Mouse (Mus musculus) kidney, postnatal 10 days (tissue): ENCODE measurements around the gene Apobec1.
"Not testable (repeated sequence)": the region's sequence is repeated elsewhere in the genome, so short reads cannot be mapped to it uniquely, and the experiment has no call there.

Experiments
- DNase-seq: peaks from one replicate; pipeline ENCODE4 v3.0.0; 2021; ENCODE audit warnings: mixed read lengths

Apobec1 gene

GRCm38 (mm10) chr6:122602992-122603322 is 713 bp upstream of the Apobec1 start:
- DNase-seq, result no peak

GRCm38 (mm10) chr6:122601615-122602014 is 629 bp downstream of the Apobec1 start:
- no peak for DNase-seq

DNA sequence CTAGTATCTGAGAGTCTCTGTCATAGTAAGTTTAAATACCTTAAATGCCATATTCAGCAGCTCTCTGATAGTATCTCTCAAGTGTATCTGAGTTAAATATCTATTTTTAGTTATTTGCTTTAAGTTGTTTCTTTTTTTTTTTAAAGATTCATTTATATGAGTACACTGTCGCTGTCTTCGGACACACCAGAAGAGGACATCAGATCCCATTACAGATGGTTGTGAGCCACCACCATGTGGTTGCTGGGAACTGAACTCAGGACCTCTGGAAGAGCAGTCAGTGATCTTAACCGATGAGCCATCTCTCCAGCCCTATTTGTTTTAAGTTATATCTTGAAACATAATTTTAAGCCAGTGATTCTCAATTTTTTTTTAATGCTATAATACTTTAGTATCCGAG is 1.2 kb downstream of the Apobec1 start:
- DNase-seq, result no peak

DNA sequence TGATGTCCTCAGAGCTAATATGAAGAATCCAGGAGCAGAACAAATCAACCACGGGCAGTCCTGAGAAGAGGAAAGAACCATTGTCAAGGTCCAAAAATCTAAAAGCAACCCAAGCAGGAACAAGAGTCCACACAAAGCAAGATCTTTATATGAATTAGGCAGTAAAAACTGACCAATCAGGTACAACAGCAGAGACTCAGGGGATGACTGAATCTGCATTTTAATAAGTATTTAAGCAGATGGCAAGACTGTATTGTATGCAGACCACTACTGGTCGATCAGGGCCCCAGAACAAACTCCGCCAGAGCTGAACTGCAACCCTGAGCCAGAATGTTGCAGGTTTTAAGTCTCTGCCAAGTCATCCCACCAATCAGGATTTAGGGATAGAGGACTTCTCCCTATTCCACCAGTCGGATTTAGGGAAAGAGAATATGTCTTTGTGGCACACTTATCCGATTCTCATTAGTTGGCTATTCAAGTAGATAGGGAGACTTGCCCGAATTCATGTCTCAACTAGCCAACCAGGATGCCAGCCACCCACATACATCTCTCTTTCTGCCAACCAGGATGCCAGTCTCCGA is 2.1 kb downstream of the Apobec1 start:
- DNase-seq, result no peak

GRCm38 (mm10) chr6:122599054-122599737 is 3.0 kb downstream of the Apobec1 start:
- no peak for DNase-seq

DNA sequence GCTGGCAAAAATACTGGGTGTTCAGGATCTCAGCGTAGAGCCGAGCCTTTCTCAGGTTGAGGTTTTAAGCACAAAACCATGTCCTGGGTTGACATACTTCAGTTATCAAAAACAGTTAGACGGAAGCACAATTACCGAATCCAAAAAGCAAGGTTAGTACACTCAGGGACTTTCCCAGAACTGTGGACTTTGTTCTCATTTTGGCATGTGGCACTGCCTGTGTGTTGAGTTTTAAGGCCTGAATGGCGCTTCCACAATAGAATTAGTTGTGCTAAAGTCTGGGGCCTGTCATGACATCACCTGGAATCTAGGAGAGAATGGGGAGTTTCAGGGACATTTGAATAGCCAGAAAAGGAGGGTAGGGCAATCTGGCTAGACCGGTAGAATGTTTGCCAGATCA is 3.8 kb downstream of the Apobec1 start:
- no peak for DNase-seq

- no peak for DNase-seq
Observed at GRCm38 (mm10) chr6:122598014-122598413, 4.2 kb downstream of the Apobec1 start.

DNA sequence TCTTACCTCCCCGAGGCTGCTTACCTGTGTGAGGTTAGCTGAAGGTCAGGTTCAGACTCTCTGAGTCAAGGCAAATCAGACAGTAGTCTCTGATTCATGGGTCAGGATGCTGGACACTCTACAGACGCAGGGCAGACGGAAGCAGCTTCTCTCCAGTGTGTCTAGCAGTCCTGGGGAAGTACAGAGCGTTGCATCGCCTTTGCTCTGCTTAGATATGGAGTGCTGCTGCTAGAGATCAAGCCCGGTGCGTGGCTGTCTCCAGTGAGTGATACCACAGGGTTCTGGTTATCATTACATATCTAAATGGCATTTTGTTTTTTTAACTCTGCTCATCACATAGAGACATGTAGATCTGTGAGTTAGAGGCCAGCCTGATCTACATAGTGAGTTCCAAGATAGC is 5.6 kb downstream of the Apobec1 start:
- DNase-seq, result no peak

DNA sequence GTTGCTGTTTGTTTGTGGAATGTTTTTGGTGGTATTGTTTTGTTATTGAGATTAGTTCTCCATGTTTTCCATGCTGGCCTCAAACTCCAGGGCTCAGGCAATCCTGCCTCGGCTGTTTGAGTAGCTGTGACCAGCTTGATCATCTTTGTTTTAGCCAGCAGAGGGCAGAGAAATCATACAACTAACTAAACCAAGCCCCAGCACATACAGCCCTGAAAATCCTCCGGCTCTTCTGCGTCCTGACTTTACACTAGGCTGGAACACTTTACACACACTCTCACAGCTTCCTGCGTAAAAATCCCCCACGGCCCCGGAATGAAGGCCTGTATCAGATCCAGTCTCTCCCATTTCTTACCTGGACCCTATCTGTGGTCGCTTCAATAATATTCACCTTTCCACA is 6.6 kb downstream of the Apobec1 start:
- DNase-seq, result peak; percentile 57

DNA sequence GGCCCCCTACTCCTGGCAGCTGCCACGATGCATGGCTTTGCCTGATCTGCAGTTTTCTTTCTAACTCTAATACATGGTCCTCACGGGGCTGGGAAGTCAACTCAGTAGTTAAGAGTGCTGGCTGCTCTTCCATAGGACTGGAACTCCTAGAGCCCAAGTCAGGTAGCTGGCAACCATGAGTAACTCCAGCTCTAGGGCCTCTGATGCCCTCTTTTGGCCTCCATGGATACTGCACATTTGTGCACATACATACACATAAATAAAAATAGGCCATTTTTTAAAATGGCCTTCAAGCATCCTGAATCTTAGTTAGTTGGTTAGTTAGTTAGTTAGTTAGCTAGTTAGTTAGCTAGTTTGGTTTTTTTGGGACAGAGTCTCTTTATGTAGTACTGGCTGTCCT is 9.3 kb downstream of the Apobec1 start:
- no peak for DNase-seq

DNA sequence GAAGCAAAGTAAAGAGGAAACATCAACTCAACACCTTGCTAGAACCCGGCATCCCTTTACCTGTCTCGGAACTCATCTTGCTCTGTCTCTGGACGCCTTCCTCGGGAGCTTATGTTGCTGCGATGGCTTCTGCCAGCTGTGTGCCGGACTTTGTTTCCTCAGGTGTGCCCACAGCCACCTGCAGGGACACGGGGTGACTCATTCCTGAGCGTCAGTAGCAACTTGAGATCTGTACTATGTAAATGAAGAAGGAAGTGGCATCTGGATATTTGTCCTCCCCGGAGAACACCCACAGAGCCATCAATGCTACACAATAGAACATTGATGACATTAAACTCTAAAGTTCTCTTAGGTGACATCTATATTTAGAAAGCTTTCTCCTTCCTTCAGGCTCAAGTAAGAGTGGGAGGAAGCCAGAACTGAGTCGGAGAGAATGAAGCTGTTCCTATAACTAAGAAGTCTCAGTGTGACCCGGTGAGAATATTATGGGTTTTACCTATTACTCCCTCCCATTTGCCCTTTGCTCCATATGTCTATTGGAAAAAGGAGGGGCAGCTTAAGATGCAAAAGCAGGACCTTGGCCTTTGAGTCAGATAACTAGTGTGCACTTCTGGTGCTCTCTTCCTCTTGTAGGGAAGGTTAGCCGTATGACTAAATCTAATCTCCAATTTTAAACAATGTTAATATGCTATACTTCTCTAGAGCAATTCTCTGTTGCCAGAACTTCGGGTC is 11.1 kb downstream of the Apobec1 start:
- DNase-seq, result no peak

DNA sequence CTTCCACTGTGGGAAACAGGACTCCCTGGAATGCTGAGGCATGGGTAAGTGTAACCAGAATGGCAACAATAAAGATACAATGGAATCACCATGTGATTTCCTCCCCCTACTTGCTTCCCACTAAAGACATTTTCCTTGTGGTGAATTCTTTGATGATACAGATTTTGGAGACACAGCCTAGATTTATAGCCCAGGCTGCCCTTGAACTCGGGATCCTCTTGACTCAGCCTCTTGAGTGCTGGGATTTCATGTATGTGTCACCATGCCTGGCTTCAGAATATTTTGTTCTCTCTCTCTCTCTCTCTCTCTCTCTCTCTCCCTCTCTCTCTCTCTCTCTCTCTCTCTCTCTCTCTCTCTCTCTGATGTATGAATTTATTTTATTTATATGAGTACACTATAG is 23.2 kb downstream of the Apobec1 start:
- no peak for DNase-seq

GRCm38 (mm10) chr6:122577030-122577429 is 25.2 kb downstream of the Apobec1 start:
- no peak for DNase-seq

DNA sequence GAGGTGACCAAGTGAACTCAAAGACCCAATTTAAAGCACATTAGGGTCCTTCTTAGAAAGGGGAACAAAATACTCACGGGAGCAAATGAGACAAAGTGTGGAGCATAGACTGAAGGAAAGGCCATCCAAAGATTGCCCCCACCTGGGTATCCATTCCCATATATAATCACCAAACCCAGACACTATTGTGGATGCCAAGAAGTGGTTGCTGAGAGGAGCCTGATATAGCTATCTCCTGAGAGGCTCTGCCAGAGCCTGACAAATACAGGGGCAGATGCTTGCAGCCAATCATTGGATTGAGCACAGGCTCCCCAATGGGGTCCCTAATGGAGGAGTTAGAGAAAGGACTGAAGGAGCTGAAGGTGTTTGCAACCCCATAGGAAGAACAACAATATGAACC is 27.2 kb downstream of the Apobec1 start:
- not testable (repeated sequence) for DNase-seq

GRCm38 (mm10) chr6:122571617-122571959 is 30.7 kb downstream of the Apobec1 start:
- DNase-seq, result no peak

GRCm38 (mm10) chr6:122570695-122571616 is 31.3 kb downstream of the Apobec1 start:
- no peak for DNase-seq

DNA sequence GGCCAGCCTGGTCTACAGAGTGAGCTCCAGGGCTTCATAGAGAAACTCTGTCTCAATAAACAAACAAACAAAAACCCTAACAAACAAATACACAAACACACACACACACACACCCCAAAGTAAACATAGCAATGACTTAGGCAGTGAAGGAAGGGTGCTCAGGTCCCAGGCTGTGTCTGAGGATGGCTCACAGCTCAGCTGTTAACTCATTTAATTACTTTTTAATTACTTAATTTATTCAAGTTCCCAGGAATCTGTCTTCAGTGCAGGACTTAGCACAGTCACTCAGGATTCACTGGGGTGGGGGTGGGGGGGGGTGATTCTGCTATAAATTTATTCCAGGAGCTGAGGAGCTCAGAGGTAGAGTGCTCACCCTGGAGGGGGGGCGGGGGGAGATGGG is 32.5 kb downstream of the Apobec1 start:
- DNase-seq, result no peak

GRCm38 (mm10) chr6:122569113-122569512 is 33.1 kb downstream of the Apobec1 start:
- no peak for DNase-seq

- DNase-seq, result no peak
Observed at GRCm38 (mm10) chr6:122565070-122565784, 37.0 kb downstream of the Apobec1 start.

- peak; percentile 77 for DNase-seq
Observed at GRCm38 (mm10) chr6:122562463-122562862, 39.8 kb downstream of the Apobec1 start.

- DNase-seq, result peak; percentile 11
Observed at GRCm38 (mm10) chr6:122561005-122561404, 41.2 kb downstream of the Apobec1 start.

DNA sequence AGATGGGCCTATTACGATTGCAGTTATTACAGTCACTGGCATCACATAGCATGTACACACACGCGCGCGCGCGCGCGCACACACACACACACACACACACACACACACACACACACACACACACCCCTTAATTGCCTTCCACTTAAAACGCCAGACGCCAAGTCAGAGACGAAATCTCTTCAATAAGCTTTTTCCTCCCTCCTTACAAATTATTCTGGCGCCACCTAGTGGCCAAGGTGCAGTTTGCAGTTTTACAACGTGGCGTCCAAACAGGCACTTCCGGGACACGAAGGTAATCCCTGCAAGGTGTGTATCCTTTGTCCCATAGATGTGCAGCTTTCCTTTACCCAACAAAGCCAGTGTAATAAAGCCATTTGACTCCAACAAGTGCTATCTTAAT is 41.8 kb downstream of the Apobec1 start:
- peak; percentile 82 for DNase-seq
